Mouse (Mus musculus) stomach, embryonic 14.5 days (tissue): ENCODE data around the gene Mbnl1. TPM values are rescaled to one million over a fixed set of nuclear protein-coding genes. Genes with fewer than 3 reads are reported as not detected.

Source experiments
- ATAC-seq: fragments of 200-750 bp; cut with Nextera tagmentation; 2 replicates; pipeline ENCODE4 v1.8.0; 2017; ENCODE audit warnings: low read depth, moderate TSS enrichment; ENCODE audit not compliant: insufficient number of reproducible peaks, insufficient read depth, low FRiP score
- H3K27ac ChIP-seq: fragments of 300-500 bp; sonication (generic); 2 replicates; pipeline ENCODE4 v1.5.1; 2014; ENCODE audit warnings: mild to moderate bottlenecking, low read length, moderate library complexity, mixed read lengths
- H3K27me3 ChIP-seq: fragments of 300-500 bp; sonication (generic); 2 replicates; pipeline ENCODE4 v1.6.1; 2014; ENCODE audit warnings: low read length, control low read depth, mixed read lengths; ENCODE audit not compliant: control insufficient read depth, insufficient read depth
- H3K36me3 ChIP-seq: fragments of 300-500 bp; sonication (generic); 2 replicates; pipeline ENCODE4 v1.6.1; 2014; ENCODE audit warnings: mild to moderate bottlenecking, control low read depth, low read length, moderate library complexity, mixed read lengths; ENCODE audit not compliant: control insufficient read depth, insufficient read depth
- H3K4me1 ChIP-seq: fragments of 300-500 bp; sonication (generic); 2 replicates; pipeline ENCODE4 v1.6.1; 2014; ENCODE audit warnings: low read length, control low read depth, mixed read lengths; ENCODE audit not compliant: control insufficient read depth, insufficient read depth
- H3K4me2 ChIP-seq: fragments of 300-500 bp; sonication (generic); replicated peaks from 2 replicates; pipeline ENCODE4 v1.6.1; 2014; ENCODE audit warnings: low read depth, low read length, control low read depth
- H3K4me3 ChIP-seq: fragments of 300-500 bp; sonication (generic); 2 replicates; pipeline ENCODE4 v1.5.1; 2014; ENCODE audit warnings: low read depth, low read length, control low read depth
- H3K9ac ChIP-seq: fragments of 300-500 bp; sonication (generic); replicated peaks from 2 replicates; pipeline ENCODE4 v1.6.1; 2014; ENCODE audit warnings: low read depth, mild to moderate bottlenecking, control low read depth, low read length, moderate library complexity, mixed read lengths
- H3K9me3 ChIP-seq: fragments of 300-500 bp; sonication (generic); 2 replicates; pipeline ENCODE4 v1.6.1; 2016; ENCODE audit warnings: low read depth, low read length, control low read depth; ENCODE audit not compliant: control insufficient read depth
- WGBS: fragments of 180-500 bp; shearing (Covaris S2); extraction: QIAGEN DNeasy Blood & Tissue Kit; methylation state at CpG from one replicate; pipeline ENCODE4 v1.1.7; 2014; 5-methylcytosine and 5-hydroxymethylcytosine counted together
- polyA plus RNA-seq: library from polyadenylated mRNA; unstranded; fragments of >200 nt; fragmentation: Nextera tagmentation; extraction: Ambion mirVana; gene quantifications from 2 replicates; pipeline ENCODE4 v1.2.1, GENCODE M21; 2014

The Mbnl1 gene
- polyA plus RNA-seq, 1 experiment from 2014 or later, result 151 TPM

- no peak overlapping the region for H3K4me3 ChIP-seq
- H3K27ac ChIP-seq, result no peak overlapping the region
- H3K4me1 ChIP-seq, result peaks cover 23% of the 10 kb centered on the region
- H3K9me3 ChIP-seq, result no peaks in the 10 kb centered on the region
- 36% methylated on average over 5 of the region's 5 CpGs for WGBS
- no peaks in the 10 kb centered on the region for H3K36me3 ChIP-seq
- no peaks in the 10 kb centered on the region for H3K27me3 ChIP-seq
- H3K9ac ChIP-seq, result no peak overlapping the region
- ATAC-seq, result no peak
- H3K4me2 ChIP-seq, result no peak overlapping the region; the same call in 1 of the 2 replicates
Observed at GRCm38 (mm10) chr3:60504775-60505430, 32.3 kb downstream of the Mbnl1 start.

GRCm38 (mm10) chr3:60506821-60507220, 34.2 kb downstream of the Mbnl1 start:
- 89% methylated on average over 5 of the region's 5 CpGs for WGBS
- Histone ChIP-seq H3K27me3 (no peaks in the 10 kb centered on the region), H3K4me2 (no peak overlapping the region), H3K4me3 (no peak overlapping the region), H3K36me3 (no peaks in the 10 kb centered on the region), H3K9me3 (no peaks in the 10 kb centered on the region), H3K27ac (no peak overlapping the region), H3K4me1 (peaks cover 23% of the 10 kb centered on the region), H3K9ac (no peak overlapping the region)
- no peak for ATAC-seq

GRCm38 (mm10) chr3:60507496-60507895, 34.9 kb downstream of the Mbnl1 start:
- no peaks in the 10 kb centered on the region for H3K36me3 ChIP-seq
- H3K9me3 ChIP-seq, result no peaks in the 10 kb centered on the region
- no peak overlapping the region for H3K27ac ChIP-seq
- ATAC-seq, result no peak
- peaks cover 23% of the 10 kb centered on the region for H3K4me1 ChIP-seq
- 86% methylated on average over 3 of the region's 3 CpGs for WGBS
- no peak overlapping the region for H3K4me3 ChIP-seq
- H3K4me2 ChIP-seq, result no peak overlapping the region
- H3K27me3 ChIP-seq, result no peaks in the 10 kb centered on the region
- no peak overlapping the region for H3K9ac ChIP-seq

- Histone ChIP-seq H3K4me2 (no peak overlapping the region), H3K27me3 (no peaks in the 10 kb centered on the region), H3K9ac (no peak overlapping the region), H3K9me3 (no peaks in the 10 kb centered on the region), H3K4me1 (peaks cover 21% of the 10 kb centered on the region), H3K36me3 (no peaks in the 10 kb centered on the region), H3K27ac (no peak overlapping the region), H3K4me3 (no peak overlapping the region)
- 95% methylated on average over 2 of the region's 2 CpGs for WGBS
- no peak for ATAC-seq
Observed at GRCm38 (mm10) chr3:60507979-60508378, 35.3 kb downstream of the Mbnl1 start.

- no peaks in the 10 kb centered on the region for H3K27me3 ChIP-seq
- no peaks in the 10 kb centered on the region for H3K36me3 ChIP-seq
- no peak for ATAC-seq
- 0 out of 2 replicates have a peak, but pooled peaks cover 11% of the 10 kb centered on the region for H3K4me1 ChIP-seq
- no peak overlapping the region for H3K9ac ChIP-seq
- H3K4me2 ChIP-seq, result no peak overlapping the region
- H3K9me3 ChIP-seq, result no peaks in the 10 kb centered on the region
- 90% methylated on average over 3 of the region's 3 CpGs for WGBS
- no peak overlapping the region for H3K4me3 ChIP-seq
- no peak overlapping the region for H3K27ac ChIP-seq
Observed at GRCm38 (mm10) chr3:60511197-60511596, 38.6 kb downstream of the Mbnl1 start.

GRCm38 (mm10) chr3:60513337-60513736, 40.7 kb downstream of the Mbnl1 start:
- no peaks in the 10 kb centered on the region for H3K9me3 ChIP-seq
- H3K4me3 ChIP-seq, result no peak overlapping the region
- no peak for ATAC-seq
- 61% methylated on average over 7 of the region's 7 CpGs for WGBS
- no peak overlapping the region for H3K4me2 ChIP-seq
- peaks cover 20% of the 10 kb centered on the region; the same call in 1 of the 2 replicates for H3K4me1 ChIP-seq
- no peak overlapping the region for H3K27ac ChIP-seq
- H3K9ac ChIP-seq, result no peak overlapping the region
- no peaks in the 10 kb centered on the region for H3K36me3 ChIP-seq
- no peaks in the 10 kb centered on the region for H3K27me3 ChIP-seq

- H3K36me3 ChIP-seq, result no peaks in the 10 kb centered on the region
Observed at GRCm38 (mm10) chr3:60513746-60514145, 41.1 kb downstream of the Mbnl1 start.

GRCm38 (mm10) chr3:60515430-60515829, 42.8 kb downstream of the Mbnl1 start:
- Histone ChIP-seq H3K4me2 (no peak overlapping the region), H3K4me1 (peaks cover 20% of the 10 kb centered on the region; the same call in 1 of the 2 replicates), H3K9me3 (no peaks in the 10 kb centered on the region), H3K9ac (no peak overlapping the region), H3K27ac (no peak overlapping the region), H3K27me3 (no peaks in the 10 kb centered on the region), H3K36me3 (no peaks in the 10 kb centered on the region), H3K4me3 (no peak overlapping the region)
- no peak for ATAC-seq

More at GRCm38 (mm10) chr3:60513746-60514145, 41.1 kb downstream of the Mbnl1 start:
- no peak overlapping the region for H3K27ac ChIP-seq
- WGBS, result 72% methylated on average over 2 of the region's 2 CpGs
- no peaks in the 10 kb centered on the region for H3K27me3 ChIP-seq
- no peak for ATAC-seq
- no peak overlapping the region for H3K4me2 ChIP-seq
- H3K9ac ChIP-seq, result no peak overlapping the region
- H3K4me1 ChIP-seq, result peaks cover 20% of the 10 kb centered on the region; the same call in 1 of the 2 replicates
- H3K4me3 ChIP-seq, result no peak overlapping the region
- H3K9me3 ChIP-seq, result no peaks in the 10 kb centered on the region
